Mouse (Mus musculus) G1E (cell line): Measurements from ENCODE around the gene Defb35. TPM values are rescaled to one million over a fixed set of nuclear protein-coding genes. Genes with fewer than 3 reads are reported as not detected.
"Not testable (repeated sequence)": the region's sequence is repeated elsewhere in the genome, so short reads cannot be mapped to it uniquely, and the experiment has no call there.

Source experiments
- ATAC-seq: 2 replicates; pipeline ENCODE4 v1.8.0; 2016; ENCODE audit warnings: mild to moderate bottlenecking; ENCODE audit not compliant: insufficient number of reproducible peaks, poor library complexity, low FRiP score, severe bottlenecking; ENCODE audit errors: extremely low read depth
- DNase-seq: peaks from one replicate; pipeline ENCODE4 v3.0.0; 2012; ENCODE audit warnings: low spot score
- H3K27me3 ChIP-seq: 2 replicates; pipeline ENCODE4 v1.6.1; 2012; ENCODE audit warnings: mild to moderate bottlenecking, low read length, inconsistent platforms; ENCODE audit not compliant: insufficient read depth
- H3K36me3 ChIP-seq: replicated peaks from 2 replicates; pipeline ENCODE3; 2012; ENCODE audit warnings: mild to moderate bottlenecking, inconsistent platforms
- H3K4me1 ChIP-seq: 2 replicates; pipeline ENCODE4 v1.6.1; 2012; ENCODE audit warnings: low read depth, low read length, inconsistent platforms, mixed read lengths; ENCODE audit not compliant: insufficient read depth
- H3K4me3 ChIP-seq: 2 replicates; pipeline ENCODE4 v1.5.1; 2012; ENCODE audit warnings: low read depth, mild to moderate bottlenecking, inconsistent platforms, low read length, moderate library complexity, mixed read lengths
- H3K9me3 ChIP-seq: replicated peaks from 2 replicates; pipeline ENCODE4 v1.6.1; 2012; ENCODE audit warnings: inconsistent platforms
- CTCF ChIP-seq: IDR thresholded peaks from 2 replicates; pipeline ENCODE4 v1.5.1; 2012; ENCODE audit warnings: low read depth, low read length, inconsistent platforms, mixed read lengths
- GATA1 ChIP-seq: IDR thresholded peaks from 2 replicates; pipeline ENCODE4 v1.6.1; 2012; ENCODE audit warnings: borderline replicate concordance, low read length, inconsistent platforms, mixed read lengths
- GATA2 ChIP-seq: IDR thresholded peaks from 2 replicates; pipeline ENCODE4 v1.6.1; 2012; ENCODE audit warnings: low read depth, low read length, inconsistent platforms, borderline replicate concordance
- POLR2AphosphoS5 ChIP-seq: IDR thresholded peaks from 2 replicates; pipeline ENCODE4 v1.6.1; 2012; ENCODE audit warnings: low read depth, low read length, inconsistent platforms; ENCODE audit not compliant: insufficient replicate concordance
- TAL1 ChIP-seq: conservative IDR thresholded peaks from 2 replicates; pipeline ENCODE4 v1.6.1; 2012; ENCODE audit warnings: low read depth, low read length, inconsistent platforms, mixed read lengths
- polyA plus RNA-seq: library from polyadenylated mRNA; stranded (reverse); fragments of >175 nt; gene quantifications from 2 replicates; pipeline ENCODE4 v1.2.3, GENCODE M21; 2012
- total RNA-seq, 2 experiments: library from RNA; stranded (forward) in 1 of 2; stranded (reverse) in 1 of 2; fragments of 200-1000 nt in 1 of 2; fragments of >200 nt in 1 of 2; fragmentation: Nextera tagmentation in 1 of 2; gene quantifications; 2 replicates each; pipeline ENCODE4 v1.2.3; 2014 to 2017

Gene Defb35
- total RNA-seq (2014; fragmentation: Nextera tagmentation) (not detected in 2 replicates), total RNA-seq (2017) (not detected in 2 replicates), polyA plus RNA-seq (not detected in 2 replicates)

GRCm38 (mm10) chr8:21938052-21938451 is at the start of gene Defb35:
TSS of gene Defb35 (plus strand) at chr8:21938352.
- ATAC-seq: not testable (repeated sequence)

GRCm38 (mm10) chr8:21906290-21906689 is 31.9 kb upstream of the Defb35 start, which contains the start of gene Defb11:
TSS of gene Defb11 (minus strand) at chr8:21906412.
- not testable (repeated sequence) for ATAC-seq, H3K9me3 ChIP-seq, H3K4me3 ChIP-seq, DNase-seq, H3K4me1 ChIP-seq, H3K27me3 ChIP-seq, H3K36me3 ChIP-seq

More at GRCm38 (mm10) chr8:21938052-21938451, at the start of gene Defb35:
- H3K4me3 ChIP-seq, H3K36me3 ChIP-seq, H3K9me3 ChIP-seq, DNase-seq, H3K27me3 ChIP-seq, H3K4me1 ChIP-seq: not testable (repeated sequence)

GRCm38 (mm10) chr8:21911931-21912330 is 26.2 kb upstream of the Defb35 start:
- no peaks in the 10 kb centered on the region for H3K36me3 ChIP-seq

GRCm38 (mm10) chr8:21912554-21912953 is 25.6 kb upstream of the Defb35 start:
- H3K4me1 ChIP-seq: no peaks in the 10 kb centered on the region
- DNase-seq (no peak), ATAC-seq (no peak)
- H3K9me3 ChIP-seq: no peaks in the 10 kb centered on the region
- H3K36me3 ChIP-seq: no peaks in the 10 kb centered on the region
- TF ChIP-seq GATA2 (no peak), CTCF (no peak), GATA1 (no peak), POLR2AphosphoS5 (no peak), TAL1 (no peak)
- H3K4me3 ChIP-seq: no peak overlapping the region
- peaks cover 6% of the 10 kb centered on the region; the same call in 1 of the 2 replicates for H3K27me3 ChIP-seq

More at GRCm38 (mm10) chr8:21911931-21912330, 26.2 kb upstream of the Defb35 start:
- Histone ChIP-seq H3K4me3 (no peak overlapping the region), H3K27me3 (peaks cover 6% of the 10 kb centered on the region; the same call in 1 of the 2 replicates), H3K4me1 (no peaks in the 10 kb centered on the region), H3K9me3 (no peaks in the 10 kb centered on the region)
- DNase-seq (no peak), ATAC-seq (no peak)
- TF ChIP-seq TAL1 (no peak), CTCF (no peak), POLR2AphosphoS5 (no peak), GATA2 (no peak), GATA1 (no peak)

- DNase-seq: no peak
- ATAC-seq: no peak
- TF ChIP-seq TAL1 (no peak), GATA1 (no peak), POLR2AphosphoS5 (no peak), CTCF (no peak), GATA2 (no peak)
- no peaks in the 10 kb centered on the region for H3K4me1 ChIP-seq
- no peak overlapping the region for H3K4me3 ChIP-seq
- peaks cover 6% of the 10 kb centered on the region for H3K27me3 ChIP-seq
- no peaks in the 10 kb centered on the region for H3K36me3 ChIP-seq
- no peaks in the 10 kb centered on the region for H3K9me3 ChIP-seq
Observed at GRCm38 (mm10) chr8:21915625-21916024, 22.5 kb upstream of the Defb35 start.

- H3K36me3 ChIP-seq, ATAC-seq, H3K9me3 ChIP-seq, DNase-seq, H3K4me1 ChIP-seq, H3K4me3 ChIP-seq, H3K27me3 ChIP-seq: not testable (repeated sequence)
Observed at GRCm38 (mm10) chr8:21930754-21931153, 7.4 kb upstream of the Defb35 start.

- DNase-seq: no peak
- H3K36me3 ChIP-seq: no peaks in the 10 kb centered on the region
- ATAC-seq: no peak
- no peaks in the 10 kb centered on the region for H3K9me3 ChIP-seq
- H3K4me3 ChIP-seq: no peak within 1 kb of the TSS
- no peaks in the 10 kb centered on the region for H3K4me1 ChIP-seq
- no peak for TF ChIP-seq GATA2
- no peaks in the 10 kb centered on the region for H3K27me3 ChIP-seq
Observed at GRCm38 (mm10) chr8:21932610-21933009, 5.5 kb upstream of the Defb35 start, which contains the start of gene Defb15. TSS of gene Defb15 (minus strand) at chr8:21932710.
